Mouse (Mus musculus): Measurements from ENCODE around the gene Schip1.

Gene Schip1

GRCm38 (mm10) chr3:68484021-68484420 is 419.4 kb downstream of the Schip1 start:
- DNase-seq = no peak

GRCm38 (mm10) chr3:68484561-68484960 is 420.0 kb downstream of the Schip1 start:
- no peak for DNase-seq

GRCm38 (mm10) chr3:68487621-68488020 is 423.0 kb downstream of the Schip1 start:
- DNase-seq = no peak

- DNase-seq = no peak
Observed at GRCm38 (mm10) chr3:68488316-68488715, 423.7 kb downstream of the Schip1 start.

- DNase-seq = no peak
Observed at GRCm38 (mm10) chr3:68491516-68491915, 426.9 kb downstream of the Schip1 start.

GRCm38 (mm10) chr3:68492066-68492465 is 427.5 kb downstream of the Schip1 start:
- no peak for DNase-seq

- peak; percentile 50 for DNase-seq
Observed at GRCm38 (mm10) chr3:68492513-68492912, 427.9 kb downstream of the Schip1 start.

GRCm38 (mm10) chr3:68493170-68493585 is 428.6 kb downstream of the Schip1 start:
- DNase-seq = peak; percentile 78

GRCm38 (mm10) chr3:68493586-68494295 is 429.1 kb downstream of the Schip1 start:
- peak; percentile 88 for DNase-seq

- peak; percentile 68 for DNase-seq
Observed at GRCm38 (mm10) chr3:68494296-68495095, 429.9 kb downstream of the Schip1 start.

GRCm38 (mm10) chr3:68495096-68495735 is 430.6 kb downstream of the Schip1 start:
- peak; percentile 69 for DNase-seq

- peak; percentile 42 for DNase-seq
Observed at GRCm38 (mm10) chr3:68495736-68496242, 431.2 kb downstream of the Schip1 start.

GRCm38 (mm10) chr3:68496513-68496912 is 431.9 kb downstream of the Schip1 start:
- DNase-seq = no peak

GRCm38 (mm10) chr3:68499532-68500152 is 435.0 kb downstream of the Schip1 start:
- DNase-seq = no peak

- no peak for DNase-seq
Observed at GRCm38 (mm10) chr3:68504838-68505237, 440.2 kb downstream of the Schip1 start.

- no peak for DNase-seq
Observed at GRCm38 (mm10) chr3:68506769-68507318, 442.2 kb downstream of the Schip1 start.

GRCm38 (mm10) chr3:68508629-68509028 is 444.0 kb downstream of the Schip1 start:
- DNase-seq = peak; percentile 62

GRCm38 (mm10) chr3:68510872-68511271 is 446.3 kb downstream of the Schip1 start:
- no peak for DNase-seq

- DNase-seq = no peak
Observed at GRCm38 (mm10) chr3:68511744-68512143, 447.1 kb downstream of the Schip1 start.

- no peak for DNase-seq
Observed at GRCm38 (mm10) chr3:68512327-68512726, 447.7 kb downstream of the Schip1 start.

GRCm38 (mm10) chr3:68513340-68514119 is 448.9 kb downstream of the Schip1 start:
- DNase-seq = no peak

- peak; percentile 2 for DNase-seq
Observed at GRCm38 (mm10) chr3:68514120-68514497, 449.5 kb downstream of the Schip1 start.

Measured in kidney, adult 18-20 months (tissue).